Mouse (Mus musculus): ENCODE results near the gene Tmtc3. TPM values are rescaled to one million over a fixed set of nuclear protein-coding genes. Genes with fewer than 3 reads are reported as not detected.

Tmtc3 gene
- polyA plus RNA-seq (2015; fragmentation: Nextera tagmentation; extraction: Ambion mirVana) = 4.4 and 4.9 TPM in 2 replicates

- WGBS (ENCODE audit: insufficient replicate concordance) = under 1% methylated on average over 63 of the region's 63 CpGs
- ATAC-seq (ENCODE audit: insufficient read depth) = peak; percentile 97
- H3K27ac ChIP-seq (replicated peaks) = peak within 1 kb of the TSS; percentile 85
- H3K4me2 ChIP-seq = peak within 1 kb of the TSS; percentile 90
- H3K36me3 ChIP-seq (replicated peaks) = peaks cover 8% of the 10 kb centered on the region; the same call in 1 of the 2 replicates
- peaks cover 13% of the 10 kb centered on the region for H3K4me1 ChIP-seq (replicated peaks)
- H3K27me3 ChIP-seq = no peaks in the 10 kb centered on the region
- H3K4me3 ChIP-seq (replicated peaks) = peak within 1 kb of the TSS; percentile 93
- no peaks in the 10 kb centered on the region for H3K9me3 ChIP-seq (replicated peaks)
- H3K9ac ChIP-seq = peak within 1 kb of the TSS; percentile 85
Observed at GRCm38 (mm10) chr10:100487097-100487978, at the start of gene Tmtc3, which contains the start of gene Cep290. Tmtc3 (minus strand) TSS chr10:100487350. Cep290 (plus strand) TSS chr10:100487558.

- peak; percentile 93 for ATAC-seq (ENCODE audit: insufficient read depth)
Observed at GRCm38 (mm10) chr10:100524499-100525390, 37.6 kb upstream of the Tmtc3 start.

GRCm38 (mm10) chr10:100522330-100522729 lies 35.2 kb upstream of the Tmtc3 start:
- H3K9ac ChIP-seq = no peak overlapping the region
- 0 out of 2 replicates have a peak overlapping the region, but pooled peaks have one; percentile 15 for H3K27ac ChIP-seq (replicated peaks)
- no peak overlapping the region for H3K4me3 ChIP-seq (replicated peaks)
- H3K36me3 ChIP-seq (replicated peaks) = peaks cover 17% of the 10 kb centered on the region
- H3K27me3 ChIP-seq = no peaks in the 10 kb centered on the region
- WGBS (ENCODE audit: insufficient replicate concordance) = 92% methylated on average over 9 of the region's 9 CpGs
- H3K9me3 ChIP-seq (replicated peaks) = no peaks in the 10 kb centered on the region
- H3K4me2 ChIP-seq = no peak overlapping the region
- no peak for ATAC-seq (ENCODE audit: insufficient read depth)
- H3K4me1 ChIP-seq (replicated peaks) = peaks cover 15% of the 10 kb centered on the region

More at GRCm38 (mm10) chr10:100524499-100525390, 37.6 kb upstream of the Tmtc3 start:
- peaks cover 8% of the 10 kb centered on the region for H3K36me3 ChIP-seq (replicated peaks)
- peaks cover 15% of the 10 kb centered on the region for H3K4me1 ChIP-seq (replicated peaks)
- H3K4me2 ChIP-seq = peak overlapping the region; percentile 45
- H3K4me3 ChIP-seq (replicated peaks) = no peak overlapping the region
- H3K9ac ChIP-seq = no peak overlapping the region
- 53% methylated on average over 9 of the region's 9 CpGs for WGBS (ENCODE audit: insufficient replicate concordance)
- peak overlapping the region; percentile 80 for H3K27ac ChIP-seq (replicated peaks)
- no peaks in the 10 kb centered on the region for H3K9me3 ChIP-seq (replicated peaks)
- no peaks in the 10 kb centered on the region for H3K27me3 ChIP-seq

GRCm38 (mm10) chr10:100521617-100522016 lies 34.5 kb upstream of the Tmtc3 start:
- Histone ChIP-seq H3K4me2 (no peak overlapping the region), H3K4me1 (replicated peaks) (peaks cover 15% of the 10 kb centered on the region), H3K4me3 (replicated peaks) (no peak overlapping the region), H3K9me3 (replicated peaks) (no peaks in the 10 kb centered on the region), H3K27me3 (no peaks in the 10 kb centered on the region), H3K36me3 (replicated peaks) (peaks cover 17% of the 10 kb centered on the region), H3K27ac (replicated peaks) (no peak overlapping the region), H3K9ac (no peak overlapping the region)
- ATAC-seq (ENCODE audit: insufficient read depth) = no peak
- whole genome bisulfite sequencing (ENCODE audit: insufficient replicate concordance) = 63% methylated on average over 4 of the region's 4 CpGs

GRCm38 (mm10) chr10:100508170-100508569 lies 21.0 kb upstream of the Tmtc3 start:
- WGBS (ENCODE audit: insufficient replicate concordance) = 53% methylated on average over 1 of the region's 1 CpGs

GRCm38 (mm10) chr10:100498309-100498708 lies 11.2 kb upstream of the Tmtc3 start:
- H3K27me3 ChIP-seq = no peaks in the 10 kb centered on the region
- 17% methylated on average over 3 of the region's 3 CpGs for WGBS (ENCODE audit: insufficient replicate concordance)
- H3K27ac ChIP-seq (replicated peaks) = peak overlapping the region; percentile 78
- H3K9ac ChIP-seq = no peak overlapping the region
- peaks cover 18% of the 10 kb centered on the region for H3K4me1 ChIP-seq (replicated peaks)
- peaks cover 29% of the 10 kb centered on the region for H3K36me3 ChIP-seq (replicated peaks)
- no peak overlapping the region for H3K4me3 ChIP-seq (replicated peaks)
- no peaks in the 10 kb centered on the region for H3K9me3 ChIP-seq (replicated peaks)
- ATAC-seq (ENCODE audit: insufficient read depth) = peak; percentile 98
- peak overlapping the region; percentile 43 for H3K4me2 ChIP-seq

More at GRCm38 (mm10) chr10:100508170-100508569, 21.0 kb upstream of the Tmtc3 start:
- Histone ChIP-seq H3K9ac (no peak overlapping the region), H3K27me3 (no peaks in the 10 kb centered on the region), H3K4me3 (replicated peaks) (no peak overlapping the region), H3K27ac (replicated peaks) (no peak overlapping the region), H3K4me1 (replicated peaks) (peaks cover 5% of the 10 kb centered on the region; the same call in 1 of the 2 replicates), H3K36me3 (replicated peaks) (peaks cover 19% of the 10 kb centered on the region), H3K4me2 (no peak overlapping the region), H3K9me3 (replicated peaks) (no peaks in the 10 kb centered on the region)
- peak; percentile 90 for ATAC-seq (ENCODE audit: insufficient read depth)

- Histone ChIP-seq H3K27me3 (no peaks in the 10 kb centered on the region), H3K27ac (replicated peaks) (no peak overlapping the region), H3K4me2 (no peak overlapping the region), H3K4me3 (replicated peaks) (no peak overlapping the region), H3K36me3 (replicated peaks) (peaks cover 28% of the 10 kb centered on the region), H3K9ac (no peak overlapping the region), H3K4me1 (replicated peaks) (peaks cover 7% of the 10 kb centered on the region), H3K9me3 (replicated peaks) (no peaks in the 10 kb centered on the region)
- no peak for ATAC-seq (ENCODE audit: insufficient read depth)
- 83% methylated on average over 7 of the region's 7 CpGs for WGBS (ENCODE audit: insufficient replicate concordance)
Observed at GRCm38 (mm10) chr10:100491916-100492315, 4.8 kb upstream of the Tmtc3 start.

GRCm38 (mm10) chr10:100486701-100487096 lies 451 bp downstream of the Tmtc3 start:
- ATAC-seq (ENCODE audit: insufficient read depth) = peak; percentile 17
- 0% methylated on average over 13 of the region's 13 CpGs for WGBS (ENCODE audit: insufficient replicate concordance)
- peak overlapping the region; percentile 85 for H3K27ac ChIP-seq (replicated peaks)

GRCm38 (mm10) chr10:100479538-100479937 lies 7.6 kb downstream of the Tmtc3 start:
- no peaks in the 10 kb centered on the region for H3K4me1 ChIP-seq (replicated peaks)
- no peak for ATAC-seq (ENCODE audit: insufficient read depth)
- no peaks in the 10 kb centered on the region for H3K9me3 ChIP-seq (replicated peaks)
- no peaks in the 10 kb centered on the region for H3K27me3 ChIP-seq
- no peak overlapping the region for H3K4me2 ChIP-seq
- 79% methylated on average over 3 of the region's 3 CpGs for WGBS (ENCODE audit: insufficient replicate concordance)
- no peak overlapping the region for H3K4me3 ChIP-seq (replicated peaks)
- H3K9ac ChIP-seq = no peak overlapping the region
- H3K36me3 ChIP-seq (replicated peaks) = peaks cover 31% of the 10 kb centered on the region
- no peak overlapping the region for H3K27ac ChIP-seq (replicated peaks)

More at GRCm38 (mm10) chr10:100486701-100487096, 451 bp downstream of the Tmtc3 start:
- Histone ChIP-seq H3K27me3 (no peaks in the 10 kb centered on the region), H3K9ac (peak overlapping the region; percentile 85), H3K4me1 (replicated peaks) (peaks cover 13% of the 10 kb centered on the region), H3K9me3 (replicated peaks) (no peaks in the 10 kb centered on the region), H3K4me2 (peak overlapping the region; percentile 90), H3K4me3 (replicated peaks) (peak overlapping the region; percentile 93), H3K36me3 (replicated peaks) (peaks cover 8% of the 10 kb centered on the region; the same call in 1 of the 2 replicates)

GRCm38 (mm10) chr10:100475040-100475439 lies 12.1 kb downstream of the Tmtc3 start:
- no peak overlapping the region for H3K9ac ChIP-seq
- H3K27me3 ChIP-seq = no peaks in the 10 kb centered on the region
- no peak overlapping the region for H3K4me3 ChIP-seq (replicated peaks)
- H3K9me3 ChIP-seq (replicated peaks) = no peaks in the 10 kb centered on the region
- no peaks in the 10 kb centered on the region for H3K4me1 ChIP-seq (replicated peaks)
- H3K27ac ChIP-seq (replicated peaks) = no peak overlapping the region
- WGBS (ENCODE audit: insufficient replicate concordance) = 48% methylated on average over 3 of the region's 3 CpGs
- H3K4me2 ChIP-seq = no peak overlapping the region
- peaks cover 42% of the 10 kb centered on the region for H3K36me3 ChIP-seq (replicated peaks)
- ATAC-seq (ENCODE audit: insufficient read depth) = no peak

Measured in liver, embryonic 15.5 days (tissue).